Mouse (Mus musculus) midbrain, postnatal 0 days (tissue): ENCODE measurements at regions not wholly inside any gene's neighbourhood (a gene's known extent, or its start where the extent isn't known, plus 50 kb on each side); places are given as distances from the start of the nearest gene placed in this dataset.

Source experiments
- ATAC-seq: fragments of 200-750 bp; cut with Nextera tagmentation; 2 replicates; pipeline ENCODE4 v1.8.0; 2017; ENCODE audit warnings: moderate number of reproducible peaks, mild to moderate bottlenecking, moderate TSS enrichment, moderate library complexity; ENCODE audit not compliant: low FRiP score
- DNase-seq: peaks from one replicate; pipeline ENCODE4 v3.0.0-alpha.2; 2015; ENCODE audit warnings: low spot score
- H3K27ac ChIP-seq: fragments of 300-500 bp; sonication (generic); 2 replicates; pipeline ENCODE4 v1.5.1; 2014; ENCODE audit warnings: low read depth, mild to moderate bottlenecking, low read length, mixed read lengths
- H3K27me3 ChIP-seq: fragments of 300-500 bp; sonication (generic); 2 replicates; pipeline ENCODE4 v1.6.1; 2014; ENCODE audit warnings: low read length, control low read depth, mixed read lengths; ENCODE audit not compliant: insufficient read depth
- H3K36me3 ChIP-seq: fragments of 300-500 bp; sonication (generic); 2 replicates; pipeline ENCODE4 v1.6.1; 2014; ENCODE audit warnings: low read length, control low read depth, mixed read lengths; ENCODE audit not compliant: insufficient read depth
- H3K4me1 ChIP-seq: fragments of 300-500 bp; sonication (generic); 2 replicates; pipeline ENCODE4 v1.6.1; 2014; ENCODE audit warnings: mild to moderate bottlenecking, control low read depth, antibody characterized with exemption, low read length, mixed read lengths; ENCODE audit not compliant: insufficient read depth
- H3K4me2 ChIP-seq: fragments of 300-500 bp; sonication (generic); 2 replicates; pipeline ENCODE4 v1.6.1; 2014; ENCODE audit warnings: low read depth, mild to moderate bottlenecking, low read length, mixed read lengths; ENCODE audit not compliant: poor library complexity, severe bottlenecking
- H3K4me3 ChIP-seq: fragments of 300-500 bp; sonication (generic); 2 replicates; pipeline ENCODE4 v1.5.1; 2014; ENCODE audit warnings: low read depth, mild to moderate bottlenecking, low read length, moderate library complexity
- H3K9ac ChIP-seq: fragments of 300-500 bp; sonication (generic); replicated peaks from 2 replicates; pipeline ENCODE4 v1.6.1; 2014; ENCODE audit warnings: mild to moderate bottlenecking, low read length, moderate library complexity, mixed read lengths; ENCODE audit not compliant: poor library complexity, severe bottlenecking
- H3K9me3 ChIP-seq: fragments of 300-500 bp; sonication (generic); 2 replicates; pipeline ENCODE4 v1.6.1; 2016; ENCODE audit warnings: low read length, control low read depth
- CTCF ChIP-seq: IDR thresholded peaks from 2 replicates; pipeline ENCODE4 v1.5.1; 2016; ENCODE audit warnings: antibody characterized with exemption, mild to moderate bottlenecking
- WGBS: fragments of 180-500 bp; shearing (Covaris S2); extraction: QIAGEN DNeasy Blood & Tissue Kit; methylation state at CpG from one replicate; pipeline ENCODE4 v1.1.7; 2014; 5-methylcytosine and 5-hydroxymethylcytosine counted together

DNA sequence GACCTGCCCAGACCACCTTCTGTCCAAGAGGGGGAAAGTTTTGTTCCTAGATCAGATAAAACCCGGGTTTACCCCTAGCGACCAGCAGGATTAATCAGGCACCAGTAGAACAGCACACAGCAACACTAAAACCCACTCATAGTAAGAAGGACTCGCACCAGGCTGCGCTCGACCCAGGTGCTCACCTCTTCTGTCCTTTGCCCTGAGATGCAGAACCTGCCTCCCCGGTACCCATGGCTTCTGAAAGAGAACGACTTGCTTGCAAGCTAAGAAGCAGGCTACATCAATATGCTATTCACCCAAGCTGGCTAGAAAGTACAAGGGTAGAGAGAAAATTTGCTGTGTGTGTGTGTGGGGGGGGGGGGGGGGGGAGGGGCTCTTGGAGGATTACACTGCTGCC, 56.9 kb upstream of the Olig2 start:
- H3K4me1 ChIP-seq, result no peaks in the 10 kb centered on the region
- WGBS, result 27% methylated on average over 7 of the region's 7 CpGs
- H3K36me3 ChIP-seq, result no peaks in the 10 kb centered on the region
- DNase-seq, result no peak
- ATAC-seq, result no peak
- H3K9ac ChIP-seq, result no peak overlapping the region
- no peak overlapping the region for H3K4me2 ChIP-seq
- no peak for TF ChIP-seq CTCF
- no peaks in the 10 kb centered on the region for H3K9me3 ChIP-seq
- no peak overlapping the region for H3K27ac ChIP-seq
- H3K4me3 ChIP-seq, result no peak overlapping the region
- H3K27me3 ChIP-seq, result peaks cover 43% of the 10 kb centered on the region

DNA sequence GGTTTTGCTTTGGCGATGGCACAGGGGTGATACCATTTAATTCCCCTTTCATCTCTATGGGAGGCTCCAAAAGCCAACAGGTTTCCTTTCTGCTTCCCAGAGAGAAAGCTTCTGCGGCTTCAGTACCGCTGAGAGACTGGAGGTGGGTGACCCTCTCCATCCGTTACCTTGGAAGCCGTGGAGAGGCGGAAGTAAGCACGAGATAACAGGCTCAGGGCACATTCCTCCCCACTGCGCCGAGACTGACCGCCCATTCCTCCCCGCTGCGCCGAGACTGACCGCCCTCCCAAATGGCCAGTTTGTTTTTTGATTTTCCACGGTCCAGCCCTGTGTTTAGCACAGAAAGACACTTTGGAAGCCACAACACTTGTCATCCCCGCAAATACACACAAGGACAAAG, 55.4 kb upstream of the Olig2 start:
- WGBS, result under 1% methylated on average over 16 of the region's 16 CpGs
- Histone ChIP-seq H3K9ac (no peak overlapping the region), H3K4me2 (peak overlapping the region; percentile 49), H3K4me1 (no peaks in the 10 kb centered on the region), H3K9me3 (no peaks in the 10 kb centered on the region), H3K27ac (no peak overlapping the region), H3K36me3 (no peaks in the 10 kb centered on the region), H3K4me3 (peak overlapping the region; percentile 16; the same call in 1 of the 2 replicates), H3K27me3 (peaks cover 41% of the 10 kb centered on the region)
- ATAC-seq (no peak), DNase-seq (no peak)
- TF ChIP-seq CTCF, result no peak

DNA sequence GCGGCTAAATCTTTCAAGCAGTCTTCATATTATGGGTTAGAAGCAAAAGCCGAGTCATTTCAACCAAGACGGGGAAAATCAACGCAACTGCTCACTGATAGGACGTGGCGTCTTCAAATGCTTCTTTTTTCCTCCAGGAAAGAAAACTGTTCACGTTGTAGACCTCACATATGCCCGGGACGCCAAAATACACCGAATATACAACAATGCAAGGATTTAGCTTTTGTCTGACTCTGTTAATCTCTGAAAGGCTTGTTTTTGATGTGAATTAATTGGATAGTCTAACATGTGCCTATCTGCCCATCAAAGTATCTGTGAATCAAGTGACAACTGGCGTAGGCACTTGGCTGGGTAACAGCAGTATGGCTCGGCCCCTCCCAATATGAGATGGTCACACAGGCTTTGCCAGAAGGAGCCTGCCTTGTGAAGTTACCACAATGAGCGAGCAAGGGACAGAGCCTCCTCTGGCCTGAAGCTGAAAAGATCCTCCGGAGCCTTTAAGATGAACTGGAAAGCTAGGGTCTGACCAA, 53.3 kb upstream of the Olig2 start:
- Histone ChIP-seq H3K4me2 (no peak overlapping the region), H3K9me3 (no peaks in the 10 kb centered on the region), H3K36me3 (no peaks in the 10 kb centered on the region), H3K4me3 (no peak overlapping the region), H3K27ac (no peak overlapping the region), H3K4me1 (no peaks in the 10 kb centered on the region), H3K9ac (no peak overlapping the region), H3K27me3 (peaks cover 40% of the 10 kb centered on the region)
- no peak for DNase-seq
- ATAC-seq, result no peak
- TF ChIP-seq CTCF, result no peak
- WGBS, result 35% methylated on average over 14 of the region's 14 CpGs

DNA sequence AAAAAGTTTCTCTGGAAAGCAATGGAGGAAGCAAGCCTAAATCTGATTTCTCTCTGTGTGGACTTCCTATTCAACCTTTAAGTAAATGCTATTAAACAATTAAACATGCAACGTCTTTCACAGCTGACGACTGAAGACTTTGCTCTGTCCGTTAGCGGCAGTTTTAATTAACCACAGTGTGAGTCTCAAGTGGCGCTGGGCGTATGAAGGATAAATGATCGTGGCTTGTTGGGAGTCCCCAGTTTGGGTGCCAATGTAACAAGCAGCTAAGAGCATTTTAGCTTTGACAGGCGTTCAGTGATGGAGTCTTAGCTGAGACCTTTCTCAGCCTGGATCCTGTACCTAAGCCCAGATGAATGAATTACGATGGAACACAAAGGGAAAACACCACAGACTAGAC, 52.7 kb upstream of the Olig2 start:
- 37% methylated on average over 9 of the region's 9 CpGs for WGBS
- no peak overlapping the region for H3K4me2 ChIP-seq
- TF ChIP-seq CTCF, result no peak
- H3K4me3 ChIP-seq, result no peak overlapping the region
- no peaks in the 10 kb centered on the region for H3K4me1 ChIP-seq
- H3K27ac ChIP-seq, result no peak overlapping the region
- DNase-seq (no peak), ATAC-seq (no peak)
- no peaks in the 10 kb centered on the region for H3K36me3 ChIP-seq
- H3K27me3 ChIP-seq, result peaks cover 39% of the 10 kb centered on the region
- H3K9ac ChIP-seq, result no peak overlapping the region
- H3K9me3 ChIP-seq, result no peaks in the 10 kb centered on the region

DNA sequence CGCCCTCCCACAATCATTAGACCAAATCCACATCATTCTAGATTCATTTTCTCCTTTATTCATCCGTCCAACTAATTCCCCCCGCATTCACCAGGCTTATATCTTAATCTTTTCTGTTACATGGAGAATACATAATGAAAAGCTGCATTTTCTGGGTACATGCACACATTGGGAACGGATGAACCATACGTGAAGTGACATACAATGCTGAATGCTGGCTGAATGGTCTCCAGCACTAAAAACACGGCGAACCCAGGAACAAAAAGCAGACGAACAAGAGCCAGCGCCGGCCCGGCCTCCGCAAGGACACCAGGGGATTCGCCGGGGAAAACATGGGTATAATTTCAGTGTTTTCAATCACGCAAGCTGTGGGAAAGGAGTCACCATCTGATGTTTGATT, 52.0 kb upstream of the Olig2 start:
- H3K4me2 ChIP-seq, result no peak overlapping the region

DNA sequence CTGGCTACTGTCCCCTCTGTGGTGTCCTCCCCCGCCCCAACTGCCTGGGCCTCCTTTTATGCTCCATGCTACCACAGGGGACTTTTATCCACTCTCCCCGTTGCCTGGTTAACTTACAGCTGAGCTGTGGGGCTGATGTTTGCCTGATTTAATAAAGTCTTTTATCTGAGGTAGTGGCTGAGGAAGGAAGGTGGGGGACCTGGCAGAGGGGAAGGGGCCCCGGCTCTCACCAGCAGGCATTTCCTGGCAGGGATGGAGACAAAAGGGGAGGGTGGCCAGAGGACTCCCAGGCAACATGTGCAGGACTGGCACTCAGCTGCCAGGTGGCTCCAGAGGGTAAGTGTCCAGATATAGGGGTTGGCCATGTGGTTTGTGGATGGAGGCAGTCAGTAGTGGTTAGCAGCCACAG, 51.4 kb upstream of the Olig2 start:
- Histone ChIP-seq H3K4me3 (no peak overlapping the region), H3K27ac (no peak overlapping the region), H3K27me3 (peaks cover 41% of the 10 kb centered on the region), H3K9ac (no peak overlapping the region), H3K9me3 (no peaks in the 10 kb centered on the region), H3K36me3 (no peaks in the 10 kb centered on the region), H3K4me1 (no peaks in the 10 kb centered on the region), H3K4me2 (no peak overlapping the region)
- 0 out of 2 replicates have a peak, but pooled peaks have one; percentile 34 for ATAC-seq
- WGBS, result 20% methylated on average over 3 of the region's 3 CpGs
- TF ChIP-seq CTCF, result no peak
- DNase-seq, result peak; percentile 54

More for the DNA sequence above, 52.0 kb upstream of the Olig2 start:
- H3K27me3 ChIP-seq, result peaks cover 44% of the 10 kb centered on the region
- no peak overlapping the region for H3K27ac ChIP-seq
- ATAC-seq (no peak), DNase-seq (no peak)
- H3K9ac ChIP-seq, result no peak overlapping the region
- 20% methylated on average over 15 of the region's 15 CpGs for WGBS
- no peak overlapping the region for H3K4me3 ChIP-seq
- no peaks in the 10 kb centered on the region for H3K4me1 ChIP-seq
- TF ChIP-seq CTCF, result no peak
- H3K36me3 ChIP-seq, result no peaks in the 10 kb centered on the region
- no peaks in the 10 kb centered on the region for H3K9me3 ChIP-seq
